Mouse (Mus musculus) midbrain, postnatal 0 days (tissue): ENCODE results near the gene Rnf19b. TPM values are rescaled to one million over a fixed set of nuclear protein-coding genes. Genes with fewer than 3 reads are reported as not detected.

Experiments
- ATAC-seq: fragments of 200-750 bp; cut with Nextera tagmentation; 2 replicates; pipeline ENCODE4 v1.8.0; 2017; ENCODE audit warnings: moderate number of reproducible peaks, mild to moderate bottlenecking, moderate TSS enrichment, moderate library complexity; ENCODE audit not compliant: low FRiP score
- DNase-seq: peaks from one replicate; pipeline ENCODE4 v3.0.0-alpha.2; 2015; ENCODE audit warnings: low spot score
- H3K27ac ChIP-seq: fragments of 300-500 bp; sonication (generic); 2 replicates; pipeline ENCODE4 v1.5.1; 2014; ENCODE audit warnings: low read depth, mild to moderate bottlenecking, low read length, mixed read lengths
- H3K27me3 ChIP-seq: fragments of 300-500 bp; sonication (generic); 2 replicates; pipeline ENCODE4 v1.6.1; 2014; ENCODE audit warnings: low read length, control low read depth, mixed read lengths; ENCODE audit not compliant: insufficient read depth
- H3K36me3 ChIP-seq: fragments of 300-500 bp; sonication (generic); 2 replicates; pipeline ENCODE4 v1.6.1; 2014; ENCODE audit warnings: low read length, control low read depth, mixed read lengths; ENCODE audit not compliant: insufficient read depth
- H3K4me1 ChIP-seq: fragments of 300-500 bp; sonication (generic); 2 replicates; pipeline ENCODE4 v1.6.1; 2014; ENCODE audit warnings: mild to moderate bottlenecking, control low read depth, antibody characterized with exemption, low read length, mixed read lengths; ENCODE audit not compliant: insufficient read depth
- H3K4me2 ChIP-seq: fragments of 300-500 bp; sonication (generic); 2 replicates; pipeline ENCODE4 v1.6.1; 2014; ENCODE audit warnings: low read depth, mild to moderate bottlenecking, low read length, mixed read lengths; ENCODE audit not compliant: poor library complexity, severe bottlenecking
- H3K4me3 ChIP-seq: fragments of 300-500 bp; sonication (generic); 2 replicates; pipeline ENCODE4 v1.5.1; 2014; ENCODE audit warnings: low read depth, mild to moderate bottlenecking, low read length, moderate library complexity
- H3K9ac ChIP-seq: fragments of 300-500 bp; sonication (generic); replicated peaks from 2 replicates; pipeline ENCODE4 v1.6.1; 2014; ENCODE audit warnings: mild to moderate bottlenecking, low read length, moderate library complexity, mixed read lengths; ENCODE audit not compliant: poor library complexity, severe bottlenecking
- H3K9me3 ChIP-seq: fragments of 300-500 bp; sonication (generic); 2 replicates; pipeline ENCODE4 v1.6.1; 2016; ENCODE audit warnings: low read length, control low read depth
- CTCF ChIP-seq: IDR thresholded peaks from 2 replicates; pipeline ENCODE4 v1.5.1; 2016; ENCODE audit warnings: antibody characterized with exemption, mild to moderate bottlenecking
- WGBS: fragments of 180-500 bp; shearing (Covaris S2); extraction: QIAGEN DNeasy Blood & Tissue Kit; methylation state at CpG from one replicate; pipeline ENCODE4 v1.1.7; 2014; 5-methylcytosine and 5-hydroxymethylcytosine counted together
- polyA plus RNA-seq: library from polyadenylated mRNA; unstranded; fragments of >200 nt; fragmentation: Nextera tagmentation; extraction: Ambion mirVana; gene quantifications from 2 replicates; pipeline ENCODE4 v1.2.1, GENCODE M21; 2015
- total RNA-seq: library from RNA; depleted of rRNA; stranded (reverse); fragments of >200 nt; gene quantifications from 2 replicates; pipeline ENCODE4 v1.2.3, GENCODE M21; 2014

Rnf19b gene
- total and polyA plus RNA-seq, 2 experiments from 2014 or later: 40.2 to 160 TPM

- Histone ChIP-seq H3K27ac (no peak overlapping the region), H3K4me3 (no peak overlapping the region), H3K9ac (no peak overlapping the region), H3K4me1 (peaks cover 4% of the 10 kb centered on the region; the same call in 1 of the 2 replicates), H3K27me3 (no peaks in the 10 kb centered on the region), H3K4me2 (no peak overlapping the region), H3K9me3 (no peaks in the 10 kb centered on the region), H3K36me3 (no peaks in the 10 kb centered on the region; the same call in 1 of the 2 replicates)
- WGBS: 42% methylated on average over 11 of the region's 11 CpGs
- no peak for TF ChIP-seq CTCF
- DNase-seq (no peak), ATAC-seq (no peak)
Observed at GRCm38 (mm10) chr4:129051461-129052183, 6.4 kb upstream of the Rnf19b start.

- Histone ChIP-seq H3K4me3 (no peak overlapping the region), H3K4me1 (peaks cover 2% of the 10 kb centered on the region; the same call in 1 of the 2 replicates), H3K9ac (no peak overlapping the region), H3K27me3 (no peaks in the 10 kb centered on the region), H3K27ac (no peak overlapping the region), H3K4me2 (no peak overlapping the region), H3K9me3 (no peaks in the 10 kb centered on the region), H3K36me3 (no peaks in the 10 kb centered on the region; the same call in 1 of the 2 replicates)
- no peak for ATAC-seq
- no peak for TF ChIP-seq CTCF
- no peak for DNase-seq
- WGBS: 94% methylated on average over 12 of the region's 12 CpGs
Observed at GRCm38 (mm10) chr4:129054757-129055156, 3.3 kb upstream of the Rnf19b start.

- Histone ChIP-seq H3K4me1 (peaks cover 4% of the 10 kb centered on the region; the same call in 1 of the 2 replicates), H3K4me3 (no peak overlapping the region), H3K27ac (no peak overlapping the region), H3K4me2 (no peak overlapping the region), H3K27me3 (no peaks in the 10 kb centered on the region), H3K36me3 (no peaks in the 10 kb centered on the region; the same call in 1 of the 2 replicates), H3K9ac (no peak overlapping the region), H3K9me3 (no peaks in the 10 kb centered on the region)
- no peak for ATAC-seq
- TF ChIP-seq CTCF: no peak
- no peak for DNase-seq
- 88% methylated on average over 5 of the region's 5 CpGs for WGBS
Observed at GRCm38 (mm10) chr4:129055562-129055961, 2.5 kb upstream of the Rnf19b start.

GRCm38 (mm10) chr4:129057533-129058206 lies 401 bp upstream of the Rnf19b start:
- WGBS: 5% methylated on average over 32 of the region's 44 CpGs
- no peaks in the 10 kb centered on the region for H3K27me3 ChIP-seq
- peak; percentile 95 for ATAC-seq

GRCm38 (mm10) chr4:129059125-129059551 lies 1.1 kb downstream of the Rnf19b start:
- H3K27me3 ChIP-seq: no peaks in the 10 kb centered on the region
- H3K4me1 ChIP-seq: peaks cover 4% of the 10 kb centered on the region; the same call in 1 of the 2 replicates
- H3K9me3 ChIP-seq: no peaks in the 10 kb centered on the region
- peak overlapping the region; percentile 88 for H3K4me2 ChIP-seq
- peak overlapping the region; percentile 92; the same call in 1 of the 2 replicates for H3K27ac ChIP-seq
- DNase-seq: peak; percentile 34
- peak overlapping the region; percentile 90 for H3K9ac ChIP-seq
- peak overlapping the region; percentile 80 for H3K4me3 ChIP-seq
- H3K36me3 ChIP-seq: no peaks in the 10 kb centered on the region
- TF ChIP-seq CTCF: no peak; the same call in 1 of the 2 replicates
- 1% methylated on average over 13 of the region's 13 CpGs for WGBS
- no peak for ATAC-seq

More at GRCm38 (mm10) chr4:129057533-129058206, 401 bp upstream of the Rnf19b start:
- Histone ChIP-seq H3K9ac (peak overlapping the region; percentile 90), H3K4me1 (peaks cover 4% of the 10 kb centered on the region; the same call in 1 of the 2 replicates), H3K27ac (peak overlapping the region; percentile 92), H3K9me3 (no peaks in the 10 kb centered on the region), H3K36me3 (no peaks in the 10 kb centered on the region), H3K4me2 (peak overlapping the region; percentile 88), H3K4me3 (peak overlapping the region; percentile 80)
- peak; percentile 98 for DNase-seq
- TF ChIP-seq CTCF: peak; percentile 1; the same call in 1 of the 2 replicates
